Mouse (Mus musculus) gastrocnemius, postnatal 36 days (tissue): ENCODE data around the gene Tmem132b. TPM values are rescaled to one million over a fixed set of nuclear protein-coding genes. Genes with fewer than 3 reads are reported as not detected.

Experiments
- DNase-seq, 2 experiments: peaks; one replicate each; pipeline ENCODE4 v3.0.0; 2022
- intact Hi-C: fragments of 180-260 bp; cut with DNase I; formaldehyde crosslinking; loops from one replicate; pipeline ENCODE4 v1.15.1; 2025
- total RNA-seq, 2 experiments: library from RNA; stranded (reverse); gene quantifications; 2 replicates each; pipeline ENCODE4 v1.2.3; 2021

Gene Tmem132b
- total RNA-seq, 2 experiments from 2014 or later: 0.05 to 0.07 TPM

GRCm38 (mm10) chr5:125752546-125752945 lies 221.0 kb downstream of the Tmem132b start:
- no peak for DNase-seq
- intact Hi-C loops: no loop called here

GRCm38 (mm10) chr5:125756987-125757530 lies 225.5 kb downstream of the Tmem132b start:
- intact Hi-C loops: no loop called here
- no peak for DNase-seq

- intact Hi-C loops: no loop called here
- no peak for DNase-seq
Measured at GRCm38 (mm10) chr5:125758506-125758905, 226.9 kb downstream of the Tmem132b start.

GRCm38 (mm10) chr5:125766941-125767340 lies 235.4 kb downstream of the Tmem132b start:
- intact Hi-C loops: no loop called here
- no peak for DNase-seq

- DNase-seq: no peak
- intact Hi-C loops: no loop called here
Measured at GRCm38 (mm10) chr5:125767950-125768349, 236.4 kb downstream of the Tmem132b start.

GRCm38 (mm10) chr5:125772238-125772637 lies 240.7 kb downstream of the Tmem132b start:
- DNase-seq: no peak
- intact Hi-C loops: no loop called here

- intact Hi-C loops: no loop called here
- DNase-seq: no peak
Measured at GRCm38 (mm10) chr5:125772756-125773155, 241.2 kb downstream of the Tmem132b start.

GRCm38 (mm10) chr5:125780332-125780731 lies 248.8 kb downstream of the Tmem132b start:
- no peak for DNase-seq
- intact Hi-C loops: no loop called here

GRCm38 (mm10) chr5:125792643-125793042 lies 261.1 kb downstream of the Tmem132b start:
- intact Hi-C loops: no loop called here
- DNase-seq: no peak

- no peak for DNase-seq
Measured at GRCm38 (mm10) chr5:125794318-125794717, 262.7 kb downstream of the Tmem132b start.

GRCm38 (mm10) chr5:125799622-125800021 lies 268.0 kb downstream of the Tmem132b start:
- DNase-seq: no peak
- intact Hi-C loops: loop anchor here (5.0 kb wide), 1 partner anchor 267 kb away; the partner anchor contains the start of gene Tmem132b

More at GRCm38 (mm10) chr5:125794318-125794717, 262.7 kb downstream of the Tmem132b start:
- intact Hi-C loops: no loop called here

GRCm38 (mm10) chr5:125800025-125800424 lies 268.5 kb downstream of the Tmem132b start:
- intact Hi-C loops: loop anchor here (5.0 kb wide), 1 partner anchor 268 kb away; the partner anchor contains the start of gene Tmem132b
- no peak for DNase-seq

- intact Hi-C loops: loop anchor here (5.0 kb wide), 1 partner anchor 270 kb away; the partner anchor contains the start of gene Tmem132b
- DNase-seq: no peak
Measured at GRCm38 (mm10) chr5:125802801-125803200, 271.2 kb downstream of the Tmem132b start.

- intact Hi-C loops: no loop called here
- DNase-seq: no peak
Measured at GRCm38 (mm10) chr5:125805327-125805726, 273.8 kb downstream of the Tmem132b start.

GRCm38 (mm10) chr5:125807861-125808260 lies 276.3 kb downstream of the Tmem132b start:
- intact Hi-C loops: no loop called here
- no peak for DNase-seq

GRCm38 (mm10) chr5:125829342-125829741 lies 297.8 kb downstream of the Tmem132b start:
- DNase-seq: no peak
- intact Hi-C loops: no loop called here

- intact Hi-C loops: no loop called here
- DNase-seq: no peak
Measured at GRCm38 (mm10) chr5:125835890-125836289, 304.3 kb downstream of the Tmem132b start.

GRCm38 (mm10) chr5:125836761-125837160 lies 305.2 kb downstream of the Tmem132b start:
- DNase-seq: no peak

More at GRCm38 (mm10) chr5:125836761-125837160, 305.2 kb downstream of the Tmem132b start:
- intact Hi-C loops: no loop called here
